Mouse (Mus musculus): ENCODE results near the gene Lrp2bp. TPM values are rescaled to one million over a fixed set of nuclear protein-coding genes. Genes with fewer than 3 reads are reported as not detected.
A peak's percentile ranks its signal among the peaks of the same experiment; 100 is the strongest.

The Lrp2bp gene
- polyA plus RNA-seq (2015; fragmentation: Nextera tagmentation; extraction: Ambion mirVana), result 0.42 and 0.45 TPM in 2 replicates

DNA sequence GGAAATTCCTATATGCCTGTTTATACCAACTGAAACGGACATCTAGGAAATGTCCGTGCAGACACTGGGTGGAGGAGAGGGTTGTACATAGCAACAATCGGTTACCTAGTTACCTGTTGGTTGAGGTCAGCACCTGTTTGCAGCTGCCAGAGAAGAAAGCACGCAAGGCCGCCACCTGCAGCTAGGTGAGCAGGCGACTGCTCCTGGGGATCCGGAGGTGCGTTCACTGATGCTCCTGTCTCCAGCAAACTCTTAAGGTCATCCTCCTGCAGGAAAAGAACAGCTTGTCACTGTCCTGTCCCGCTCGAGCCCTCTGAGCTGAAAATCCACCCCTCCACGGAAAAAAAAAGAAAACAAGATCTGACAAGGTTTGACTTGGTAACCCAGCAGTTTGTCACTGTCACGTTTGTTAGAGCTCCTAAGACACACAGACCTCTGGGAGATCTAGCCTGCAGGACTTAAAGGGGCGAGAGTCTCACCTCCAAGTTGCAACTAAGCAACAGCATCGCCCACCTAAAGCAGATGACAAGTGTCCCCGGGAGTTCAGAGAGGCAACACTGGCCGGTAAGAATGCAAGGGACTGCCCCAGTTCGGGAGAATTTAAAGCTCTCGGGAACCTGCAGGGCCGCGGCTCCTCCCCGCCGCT, at the start of gene Lrp2bp:
Gene Lrp2bp, plus strand, starts transcription at position 166 of the 646 bp plus-strand sequence.
- Histone ChIP-seq H3K27me3 (no peaks in the 10 kb centered on the region), H3K4me2 (replicated peaks) (peak within 1 kb of the TSS; percentile 69), H3K4me1 (peaks cover 10% of the 10 kb centered on the region), H3K9ac (replicated peaks) (peak within 1 kb of the TSS; percentile 88), H3K9me3 (no peaks in the 10 kb centered on the region), H3K36me3 (peaks cover 18% of the 10 kb centered on the region), H3K27ac (replicated peaks) (peak within 1 kb of the TSS; percentile 98), H3K4me3 (peak within 1 kb of the TSS; percentile 58)
- no peak for ATAC-seq (replicated peaks)
- WGBS, result 3% methylated on average over 22 of the region's 22 CpGs

DNA sequence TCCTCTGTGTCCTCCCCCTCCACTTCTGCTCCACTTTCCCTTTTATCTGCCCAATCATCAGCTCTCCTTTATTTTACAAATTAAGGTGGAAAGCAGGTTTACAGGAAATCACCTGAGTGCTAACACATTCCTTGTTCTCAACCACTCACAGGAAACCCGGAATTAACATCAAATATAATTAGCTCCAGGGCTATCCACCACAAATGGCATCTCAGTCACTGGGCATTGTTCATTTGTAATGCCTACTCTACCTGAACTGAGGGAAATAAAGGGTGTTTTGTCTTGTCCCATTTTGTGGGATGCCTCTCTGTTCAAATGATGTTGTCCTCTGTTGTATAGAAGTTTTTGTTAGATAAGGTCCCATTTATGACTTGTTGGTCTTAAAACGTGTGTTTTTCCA, 48.5 kb upstream of the Lrp2bp start:
- Histone ChIP-seq H3K4me3 (no peak overlapping the region), H3K27me3 (no peaks in the 10 kb centered on the region), H3K4me2 (replicated peaks) (no peak overlapping the region), H3K4me1 (no peaks in the 10 kb centered on the region), H3K36me3 (no peaks in the 10 kb centered on the region), H3K9me3 (no peaks in the 10 kb centered on the region), H3K27ac (replicated peaks) (no peak overlapping the region), H3K9ac (replicated peaks) (no peak overlapping the region)
- 14% methylated on average over 2 of the region's 2 CpGs for WGBS
- no peak for ATAC-seq (replicated peaks)

DNA sequence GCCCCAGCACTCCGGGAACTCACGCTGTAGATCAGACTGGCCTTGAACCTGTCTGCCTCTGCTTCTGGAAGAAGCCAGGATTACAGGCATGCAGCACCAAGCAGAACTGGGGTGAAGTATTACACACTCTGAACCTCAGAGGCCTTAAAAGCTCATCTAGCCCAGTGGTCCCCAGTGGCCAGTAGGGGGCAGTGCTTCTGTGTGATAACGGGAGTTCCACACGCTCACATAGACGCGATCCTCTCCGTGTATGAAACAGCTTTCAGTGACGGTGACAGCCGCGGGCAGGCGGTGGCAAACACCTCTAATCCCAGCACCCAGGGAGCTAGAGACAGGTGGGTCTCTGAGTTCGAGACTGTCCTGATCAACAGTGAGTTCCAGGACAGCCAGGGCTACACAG, 28.2 kb upstream of the Lrp2bp start:
- no peak overlapping the region for H3K27ac ChIP-seq (replicated peaks)
- H3K4me3 ChIP-seq, result no peak overlapping the region
- ATAC-seq (replicated peaks), result no peak
- peaks cover 12% of the 10 kb centered on the region for H3K4me1 ChIP-seq
- no peaks in the 10 kb centered on the region for H3K36me3 ChIP-seq
- H3K4me2 ChIP-seq (replicated peaks), result no peak overlapping the region
- H3K27me3 ChIP-seq, result no peaks in the 10 kb centered on the region
- 94% methylated on average over 12 of the region's 12 CpGs for WGBS
- no peaks in the 10 kb centered on the region for H3K9me3 ChIP-seq
- no peak overlapping the region for H3K9ac ChIP-seq (replicated peaks)

DNA sequence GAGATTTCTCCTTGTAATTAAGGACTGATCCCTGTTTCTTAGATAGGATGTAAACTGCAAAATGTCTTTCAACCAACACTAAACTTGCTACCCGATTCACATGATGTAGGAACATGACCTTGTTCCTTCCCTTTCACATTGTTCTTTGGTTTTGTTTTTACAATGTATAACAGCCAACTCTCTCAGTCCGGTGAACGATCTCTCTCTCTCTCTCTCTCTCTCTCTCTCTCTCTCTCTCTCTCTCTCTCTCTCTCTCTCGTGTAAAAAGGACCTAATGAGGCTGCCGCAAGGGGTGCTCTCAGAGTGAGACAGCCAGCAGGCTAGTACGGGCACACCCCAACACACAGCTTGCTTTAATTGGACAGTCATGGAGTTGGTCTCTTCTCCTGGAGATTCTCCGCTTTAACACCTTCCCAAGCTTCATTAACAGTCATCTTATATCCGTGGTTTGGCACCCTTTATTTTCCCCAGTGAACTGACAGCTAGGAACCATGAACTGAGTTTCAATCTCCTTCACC, 25.1 kb upstream of the Lrp2bp start:
- 51% methylated on average over 8 of the region's 8 CpGs for WGBS
- Histone ChIP-seq H3K4me2 (replicated peaks) (peak overlapping the region; percentile 74), H3K27ac (replicated peaks) (no peak overlapping the region), H3K4me1 (peaks cover 18% of the 10 kb centered on the region), H3K36me3 (no peaks in the 10 kb centered on the region), H3K27me3 (no peaks in the 10 kb centered on the region), H3K9ac (replicated peaks) (0 out of 2 replicates have a peak overlapping the region, but pooled peaks have one; percentile 59), H3K9me3 (no peaks in the 10 kb centered on the region), H3K4me3 (0 out of 2 replicates have a peak overlapping the region, but pooled peaks have one; percentile 62)
- ATAC-seq (replicated peaks), result no peak

DNA sequence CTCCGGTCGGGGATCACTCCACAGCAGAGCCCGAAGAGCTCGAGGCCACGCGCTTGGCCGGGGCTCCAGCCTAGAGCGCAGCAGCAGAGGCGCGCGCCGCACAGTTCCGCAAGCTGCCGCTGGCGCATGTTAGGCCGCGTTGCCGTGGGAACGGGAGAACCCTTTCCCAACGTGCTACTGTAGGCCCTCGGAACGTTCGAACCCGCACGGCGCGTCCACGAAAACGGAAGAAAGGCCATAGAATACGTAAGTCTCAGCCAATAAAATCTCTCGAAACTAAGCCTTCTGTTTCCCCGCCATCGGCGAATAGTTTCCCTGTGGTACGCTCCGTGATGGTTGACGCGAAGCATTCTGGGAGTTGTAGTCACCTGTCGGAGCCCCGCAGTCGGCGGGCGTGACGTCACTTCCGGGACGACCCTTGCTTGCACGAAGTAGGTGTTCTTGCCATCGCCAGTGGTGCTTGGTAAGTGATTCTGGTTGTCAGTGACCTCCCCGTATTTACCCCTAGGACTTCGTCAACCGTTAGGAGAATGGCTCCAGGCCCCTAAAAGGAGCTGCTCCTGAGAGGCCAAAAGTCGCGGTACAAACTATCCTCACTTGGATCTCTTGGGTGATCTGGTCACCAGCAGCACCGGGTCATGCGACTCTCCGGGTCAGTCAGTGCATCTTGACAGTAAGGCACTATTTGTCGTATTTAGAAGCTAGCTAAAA, 23.8 kb upstream of the Lrp2bp start, which contains the start of the genes 1700029J07Rik and Ufsp2:
Gene 1700029J07Rik, minus strand, starts transcription at position 127 of the 711 bp plus-strand sequence.
Gene Ufsp2, plus strand, starts transcription at position 403 of the 711 bp plus-strand sequence.
- H3K4me3 ChIP-seq, result peak within 1 kb of the TSS; percentile 62
- peak within 1 kb of the TSS; percentile 74 for H3K4me2 ChIP-seq (replicated peaks)
- under 1% methylated on average over 57 of the region's 57 CpGs for WGBS
- H3K36me3 ChIP-seq, result peaks cover 3% of the 10 kb centered on the region
- peak within 1 kb of the TSS; percentile 87 for H3K27ac ChIP-seq (replicated peaks)
- peak; percentile 99 for ATAC-seq (replicated peaks)
- no peaks in the 10 kb centered on the region for H3K9me3 ChIP-seq
- peaks cover 18% of the 10 kb centered on the region for H3K4me1 ChIP-seq
- no peaks in the 10 kb centered on the region for H3K27me3 ChIP-seq
- peak within 1 kb of the TSS; percentile 59 for H3K9ac ChIP-seq (replicated peaks)

DNA sequence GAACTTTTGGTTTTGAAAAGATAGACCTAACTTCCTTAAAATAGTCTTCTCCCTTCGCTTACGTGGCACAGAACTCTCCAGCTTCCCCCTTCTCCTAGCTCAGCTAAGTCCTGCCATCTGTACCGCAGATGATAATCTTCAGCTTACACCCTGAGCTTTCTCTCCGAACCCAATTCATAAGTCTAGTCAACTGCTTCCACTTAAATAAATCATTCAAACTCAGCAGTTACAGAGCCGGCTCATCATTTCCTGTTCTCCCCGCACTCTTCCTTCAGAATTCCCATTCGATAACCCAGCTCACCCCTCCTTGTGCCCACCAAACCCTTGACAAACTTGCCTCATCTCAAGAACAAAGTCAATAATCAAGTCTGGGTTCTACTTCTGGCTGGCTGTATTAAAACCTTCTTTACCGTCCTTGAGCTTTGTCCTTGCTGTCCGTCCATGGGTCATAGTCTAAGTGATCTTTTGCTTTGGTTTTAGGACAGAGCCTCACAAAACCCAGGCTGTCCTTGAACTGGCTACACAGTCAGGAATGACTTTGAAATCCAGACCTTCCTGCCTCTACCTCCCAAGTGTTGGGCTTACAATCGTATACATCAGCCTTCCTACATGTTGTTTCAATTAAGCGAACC, 23.1 kb upstream of the Lrp2bp start:
- Histone ChIP-seq H3K27me3 (no peaks in the 10 kb centered on the region), H3K4me2 (replicated peaks) (peak overlapping the region; percentile 74), H3K4me1 (peaks cover 18% of the 10 kb centered on the region), H3K9me3 (no peaks in the 10 kb centered on the region), H3K9ac (replicated peaks) (peak overlapping the region; percentile 53), H3K36me3 (peaks cover 7% of the 10 kb centered on the region), H3K27ac (replicated peaks) (no peak overlapping the region), H3K4me3 (peak overlapping the region; percentile 62)
- peak; percentile 3; the same call in 1 of the 2 replicates for ATAC-seq (replicated peaks)
- WGBS, result 69% methylated on average over 11 of the region's 11 CpGs

DNA sequence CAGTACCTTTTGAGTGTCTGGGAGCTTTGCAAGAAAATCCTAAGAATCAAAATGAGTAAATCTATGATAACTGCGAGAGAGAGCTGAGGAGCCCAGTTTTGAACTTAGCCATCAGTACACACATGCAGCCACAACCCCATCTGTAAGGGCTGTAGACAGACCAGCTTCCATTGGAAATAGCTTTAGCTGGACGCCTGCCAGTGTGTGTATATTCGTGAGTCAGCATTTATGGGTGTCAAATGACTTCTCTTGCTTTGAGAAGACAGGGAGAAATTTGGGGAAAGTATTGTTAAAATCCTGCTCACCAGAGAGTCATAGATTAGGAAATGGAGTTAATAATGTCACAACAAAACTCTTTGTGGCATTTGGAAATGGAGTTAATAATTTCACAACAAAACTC, 12.4 kb upstream of the Lrp2bp start:
- no peak for ATAC-seq (replicated peaks)
- no peak overlapping the region for H3K9ac ChIP-seq (replicated peaks)
- no peak overlapping the region for H3K4me2 ChIP-seq (replicated peaks)
- WGBS, result 93% methylated on average over 3 of the region's 3 CpGs
- no peak overlapping the region for H3K4me3 ChIP-seq
- no peaks in the 10 kb centered on the region for H3K4me1 ChIP-seq
- no peak overlapping the region for H3K27ac ChIP-seq (replicated peaks)
- no peaks in the 10 kb centered on the region for H3K9me3 ChIP-seq
- no peaks in the 10 kb centered on the region for H3K27me3 ChIP-seq
- peaks cover 28% of the 10 kb centered on the region; the same call in 1 of the 2 replicates for H3K36me3 ChIP-seq

DNA sequence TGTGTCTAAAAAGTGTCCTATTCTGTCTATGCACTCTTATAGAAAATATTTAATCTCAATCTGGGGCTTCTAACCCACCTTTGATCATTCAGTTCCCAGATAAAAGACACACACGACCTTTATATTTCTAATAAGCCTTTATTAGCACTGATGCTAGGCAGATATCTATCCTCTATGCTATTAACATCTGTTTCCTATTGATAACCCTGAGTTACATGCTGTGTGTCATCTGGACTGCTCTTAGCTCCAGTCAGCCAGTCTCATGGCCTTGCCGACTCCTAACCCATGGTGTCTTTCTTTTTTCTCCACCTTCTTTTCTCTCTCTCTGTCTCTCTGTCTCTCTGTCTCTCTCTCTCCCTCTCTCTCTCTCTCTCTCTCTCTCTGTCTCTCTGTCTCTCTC, 10.9 kb upstream of the Lrp2bp start:
- H3K36me3 ChIP-seq, result peaks cover 23% of the 10 kb centered on the region; the same call in 1 of the 2 replicates
- H3K4me2 ChIP-seq (replicated peaks), result no peak overlapping the region
- H3K27ac ChIP-seq (replicated peaks), result no peak overlapping the region
- no peak overlapping the region for H3K4me3 ChIP-seq
- H3K27me3 ChIP-seq, result no peaks in the 10 kb centered on the region
- H3K9ac ChIP-seq (replicated peaks), result no peak overlapping the region
- 79% methylated on average over 2 of the region's 2 CpGs for WGBS
- no peaks in the 10 kb centered on the region for H3K4me1 ChIP-seq
- no peak for ATAC-seq (replicated peaks)
- no peaks in the 10 kb centered on the region for H3K9me3 ChIP-seq

DNA sequence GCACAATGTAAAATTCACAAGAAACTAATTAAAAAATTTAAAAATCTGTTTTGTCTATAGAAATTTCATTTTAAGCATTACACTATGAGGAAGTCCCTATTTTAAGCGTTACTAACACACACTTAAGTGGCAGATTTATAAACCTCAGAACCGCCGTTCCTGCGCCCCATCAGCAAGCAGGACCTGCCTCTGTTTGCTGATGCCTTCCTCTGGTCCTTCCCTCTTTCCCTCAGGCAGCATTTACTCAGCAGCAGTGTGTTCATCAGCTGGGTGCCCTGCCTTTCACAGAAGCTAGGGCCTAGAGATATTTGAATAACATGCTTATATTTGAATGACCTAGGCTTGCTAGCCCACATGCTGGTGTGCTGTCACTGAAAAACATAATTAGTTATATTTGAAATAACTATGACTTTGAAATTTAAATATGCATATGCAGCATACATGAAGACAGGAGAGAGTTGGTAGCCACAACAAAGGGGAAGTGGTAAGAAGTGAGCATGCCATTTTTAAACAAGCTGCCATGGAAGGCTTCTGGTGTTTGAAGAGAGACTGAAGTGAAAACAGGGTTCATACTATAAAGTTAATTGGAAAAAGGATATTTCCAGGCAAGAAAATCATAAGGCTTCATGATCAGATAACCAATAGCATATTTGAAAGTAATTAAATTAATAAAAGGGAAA, 8.3 kb upstream of the Lrp2bp start:
- Histone ChIP-seq H3K27me3 (no peaks in the 10 kb centered on the region), H3K9me3 (no peaks in the 10 kb centered on the region), H3K4me2 (replicated peaks) (no peak overlapping the region), H3K9ac (replicated peaks) (no peak overlapping the region), H3K4me1 (no peaks in the 10 kb centered on the region), H3K4me3 (no peak overlapping the region), H3K36me3 (peaks cover 20% of the 10 kb centered on the region), H3K27ac (replicated peaks) (no peak overlapping the region)
- no peak for ATAC-seq (replicated peaks)
- 95% methylated on average over 4 of the region's 4 CpGs for WGBS

DNA sequence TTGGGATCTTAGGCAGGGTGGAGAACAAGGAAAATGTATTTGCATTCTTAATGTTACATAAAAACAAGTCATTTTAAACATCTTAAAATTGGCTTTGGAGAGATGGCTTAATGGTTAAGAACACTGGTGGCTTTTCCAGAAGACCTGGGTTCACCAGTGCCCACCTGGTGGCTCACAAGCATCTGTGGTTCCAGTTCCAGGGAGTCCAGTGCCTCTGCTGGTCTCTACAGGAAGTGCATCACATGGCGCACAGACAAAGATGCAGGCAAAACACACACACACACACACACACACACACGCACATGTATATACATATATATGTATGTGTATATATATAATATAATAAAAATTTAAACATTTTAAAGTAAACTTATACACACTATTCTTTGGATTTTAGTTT, 5.0 kb upstream of the Lrp2bp start:
- Histone ChIP-seq H3K36me3 (peaks cover 30% of the 10 kb centered on the region), H3K9me3 (no peaks in the 10 kb centered on the region), H3K27me3 (no peaks in the 10 kb centered on the region), H3K4me3 (no peak overlapping the region), H3K4me1 (peaks cover 2% of the 10 kb centered on the region), H3K9ac (replicated peaks) (no peak overlapping the region), H3K4me2 (replicated peaks) (no peak overlapping the region), H3K27ac (replicated peaks) (no peak overlapping the region)
- 96% methylated on average over 2 of the region's 2 CpGs for WGBS
- ATAC-seq (replicated peaks), result no peak

DNA sequence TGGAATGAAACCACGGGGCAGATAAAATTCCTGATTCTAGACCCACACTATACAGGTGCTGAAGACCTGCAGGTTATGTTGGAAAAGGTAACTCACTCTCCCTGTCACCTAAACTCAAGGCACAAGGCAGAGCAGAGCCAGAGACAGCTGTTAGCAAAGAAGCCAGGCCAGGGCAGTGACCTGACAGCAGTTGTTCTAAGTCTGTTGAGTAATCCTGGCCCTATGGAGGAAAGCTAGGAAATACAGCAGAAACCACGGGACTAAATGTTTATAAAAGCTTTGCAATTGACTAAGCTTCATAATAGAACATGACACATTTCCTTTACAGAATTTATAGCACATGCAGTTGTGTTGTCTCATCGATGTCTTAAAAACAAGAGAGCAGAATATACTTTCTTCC, 3.5 kb upstream of the Lrp2bp start:
- Histone ChIP-seq H3K4me3 (no peak overlapping the region), H3K4me2 (replicated peaks) (no peak overlapping the region), H3K27me3 (no peaks in the 10 kb centered on the region), H3K9me3 (no peaks in the 10 kb centered on the region), H3K36me3 (peaks cover 27% of the 10 kb centered on the region), H3K4me1 (peaks cover 9% of the 10 kb centered on the region), H3K9ac (replicated peaks) (no peak overlapping the region), H3K27ac (replicated peaks) (no peak overlapping the region)
- 89% methylated on average over 3 of the region's 3 CpGs for WGBS
- ATAC-seq (replicated peaks), result no peak
